Mouse (Mus musculus) lung, postnatal 0 days (tissue): ENCODE data around the gene Birc2. TPM values are rescaled to one million over a fixed set of nuclear protein-coding genes. Genes with fewer than 3 reads are reported as not detected.

Experiments used
- ATAC-seq: fragments of 200-750 bp; cut with Nextera tagmentation; 2 replicates; pipeline ENCODE4 v1.8.0; 2017; ENCODE audit warnings: moderate library complexity
- DNase-seq: peaks from one replicate; pipeline ENCODE4 v3.0.0-alpha.2; 2016; ENCODE audit warnings: low spot score
- H3K27ac ChIP-seq: fragments of 300-500 bp; sonication (generic); 2 replicates; pipeline ENCODE4 v1.5.1; 2014; ENCODE audit warnings: antibody characterized with exemption, mild to moderate bottlenecking, low read length, mixed read lengths
- H3K27me3 ChIP-seq: fragments of 300-500 bp; sonication (generic); replicated peaks from 2 replicates; pipeline ENCODE4 v1.6.1; 2014; ENCODE audit warnings: low read length, mixed read lengths; ENCODE audit not compliant: insufficient read depth
- H3K36me3 ChIP-seq: fragments of 300-500 bp; sonication (generic); 2 replicates; pipeline ENCODE4 v1.6.1; 2014; ENCODE audit warnings: low read length, mixed read lengths; ENCODE audit not compliant: insufficient read depth
- H3K4me1 ChIP-seq: fragments of 300-500 bp; sonication (generic); 2 replicates; pipeline ENCODE4 v1.6.1; 2014; ENCODE audit warnings: antibody characterized with exemption, low read depth, low read length, mixed read lengths; ENCODE audit not compliant: insufficient read depth
- H3K4me2 ChIP-seq: fragments of 300-500 bp; sonication (generic); replicated peaks from 2 replicates; pipeline ENCODE4 v1.6.1; 2014; ENCODE audit warnings: low read depth, mild to moderate bottlenecking, low read length, moderate library complexity, mixed read lengths
- H3K4me3 ChIP-seq: fragments of 300-500 bp; sonication (generic); 2 replicates; pipeline ENCODE4 v1.5.1; 2014; ENCODE audit warnings: low read depth, low read length
- H3K9ac ChIP-seq: fragments of 300-500 bp; sonication (generic); replicated peaks from 2 replicates; pipeline ENCODE4 v1.6.1; 2014; ENCODE audit warnings: low read depth, mild to moderate bottlenecking
- H3K9me3 ChIP-seq: fragments of 300-500 bp; sonication (generic); 2 replicates; pipeline ENCODE4 v1.6.1; 2016; ENCODE audit warnings: low read length, mixed read lengths
- CTCF ChIP-seq: IDR thresholded peaks from 2 replicates; pipeline ENCODE4 v1.5.1; 2016; ENCODE audit warnings: antibody characterized with exemption, mild to moderate bottlenecking
- EP300 ChIP-seq: IDR thresholded peaks from 2 replicates; pipeline ENCODE4 v1.6.1; 2016; ENCODE audit warnings: antibody characterized with exemption, mild to moderate bottlenecking, control low read depth
- WGBS: fragments of 180-500 bp; shearing (Covaris S2); extraction: QIAGEN DNeasy Blood & Tissue Kit; methylation state at CpG from one replicate; pipeline ENCODE4 v1.1.7; 2014; 5-methylcytosine and 5-hydroxymethylcytosine counted together
- polyA plus RNA-seq: library from polyadenylated mRNA; unstranded; fragments of >200 nt; fragmentation: Nextera tagmentation; extraction: Ambion mirVana; gene quantifications from 2 replicates; pipeline ENCODE4 v1.2.1, GENCODE M21; 2015

Gene Birc2
- polyA plus RNA-seq, 1 experiment from 2014 or later, result 23.6 TPM

GRCm38 (mm10) chr9:7872044-7872774, 35.3 kb upstream of the Birc2 start:
- Histone ChIP-seq H3K4me2 (peak overlapping the region; percentile 82), H3K9me3 (no peaks in the 10 kb centered on the region), H3K4me3 (peak overlapping the region; percentile 57), H3K4me1 (peaks cover 13% of the 10 kb centered on the region), H3K36me3 (no peaks in the 10 kb centered on the region), H3K9ac (peak overlapping the region; percentile 63), H3K27ac (peak overlapping the region; percentile 91), H3K27me3 (no peaks in the 10 kb centered on the region)
- ATAC-seq (peak; percentile 4), DNase-seq (peak; percentile 50)
- TF ChIP-seq CTCF (no peak), EP300 (no peak)
- WGBS, result 17% methylated on average over 21 of the region's 23 CpGs

- H3K36me3 ChIP-seq, result no peaks in the 10 kb centered on the region
- no peak overlapping the region for H3K9ac ChIP-seq
- TF ChIP-seq EP300 (no peak), CTCF (no peak)
- 40% methylated on average over 4 of the region's 4 CpGs for WGBS
- H3K27ac ChIP-seq, result peak overlapping the region; percentile 91
- ATAC-seq, result peak; percentile 21
- H3K4me3 ChIP-seq, result peak overlapping the region; percentile 57
- DNase-seq, result peak; percentile 55
- H3K27me3 ChIP-seq, result no peaks in the 10 kb centered on the region
- H3K4me2 ChIP-seq, result peak overlapping the region; percentile 82
- peaks cover 13% of the 10 kb centered on the region for H3K4me1 ChIP-seq
- no peaks in the 10 kb centered on the region for H3K9me3 ChIP-seq
These were observed 34.6 kb upstream of the Birc2 start for GRCm38 (mm10) chr9:7871316-7872043.

GRCm38 (mm10) chr9:7870556-7871315, 33.9 kb upstream of the Birc2 start:
- Histone ChIP-seq H3K27ac (peak overlapping the region; percentile 91), H3K4me2 (0 out of 2 replicates have a peak overlapping the region, but pooled peaks have one; percentile 82), H3K4me3 (no peak overlapping the region)

GRCm38 (mm10) chr9:7868838-7869491, 32.1 kb upstream of the Birc2 start:
- H3K9ac ChIP-seq, result no peak overlapping the region
- H3K36me3 ChIP-seq, result no peaks in the 10 kb centered on the region
- H3K9me3 ChIP-seq, result no peaks in the 10 kb centered on the region
- WGBS, result 67% methylated on average over 4 of the region's 4 CpGs
- TF ChIP-seq CTCF, result no peak; the same call in 1 of the 2 replicates
- peak; percentile 56 for TF ChIP-seq EP300
- H3K4me3 ChIP-seq, result no peak overlapping the region
- no peaks in the 10 kb centered on the region for H3K27me3 ChIP-seq
- H3K4me1 ChIP-seq, result peaks cover 13% of the 10 kb centered on the region
- no peak overlapping the region for H3K4me2 ChIP-seq
- H3K27ac ChIP-seq, result peak overlapping the region; percentile 43
- peak; percentile 11; the same call in 1 of the 2 replicates for ATAC-seq
- DNase-seq, result peak; percentile 66

More at GRCm38 (mm10) chr9:7870556-7871315, 33.9 kb upstream of the Birc2 start:
- Histone ChIP-seq H3K9ac (no peak overlapping the region), H3K36me3 (no peaks in the 10 kb centered on the region), H3K9me3 (no peaks in the 10 kb centered on the region), H3K27me3 (no peaks in the 10 kb centered on the region), H3K4me1 (peaks cover 13% of the 10 kb centered on the region)
- WGBS, result 56% methylated on average over 10 of the region's 10 CpGs
- DNase-seq, result peak; percentile 86
- peak; percentile 87 for ATAC-seq
- peak; percentile 88 for TF ChIP-seq EP300
- no peak for TF ChIP-seq CTCF

GRCm38 (mm10) chr9:7867981-7868380, 31.1 kb upstream of the Birc2 start:
- peak; percentile 64 for DNase-seq
- WGBS, result 81% methylated on average over 3 of the region's 3 CpGs

More at GRCm38 (mm10) chr9:7867981-7868380, 31.1 kb upstream of the Birc2 start:
- H3K36me3 ChIP-seq, result no peaks in the 10 kb centered on the region
- H3K9ac ChIP-seq, result no peak overlapping the region
- H3K9me3 ChIP-seq, result no peaks in the 10 kb centered on the region
- H3K27ac ChIP-seq, result peak overlapping the region; percentile 43
- H3K27me3 ChIP-seq, result no peaks in the 10 kb centered on the region
- ATAC-seq, result peak; percentile 16; the same call in 1 of the 2 replicates
- peaks cover 13% of the 10 kb centered on the region for H3K4me1 ChIP-seq
- TF ChIP-seq CTCF, result no peak
- peak; percentile 92 for TF ChIP-seq EP300
- H3K4me3 ChIP-seq, result no peak overlapping the region
- no peak overlapping the region for H3K4me2 ChIP-seq
